Mouse (Mus musculus) heart, embryonic 11.5 days (tissue): ENCODE measurements around the gene Cradd. TPM values are rescaled to one million over a fixed set of nuclear protein-coding genes. Genes with fewer than 3 reads are reported as not detected.

Experiments
- ATAC-seq: fragments of 200-750 bp; cut with Nextera tagmentation; replicated peaks from 2 replicates; pipeline ENCODE4 v1.8.0; 2017; ENCODE audit warnings: moderate library complexity; ENCODE audit not compliant: insufficient number of reproducible peaks, low FRiP score, low TSS enrichment
- H3K27ac ChIP-seq: fragments of 300-500 bp; sonication (generic); 2 replicates; pipeline ENCODE4 v1.5.1; 2014; ENCODE audit warnings: mild to moderate bottlenecking, low read depth, low read length
- H3K27me3 ChIP-seq: fragments of 300-500 bp; sonication (generic); 2 replicates; pipeline ENCODE4 v1.6.1; 2014; ENCODE audit warnings: mild to moderate bottlenecking, low read length, mixed read lengths; ENCODE audit not compliant: control insufficient read depth, insufficient read depth
- H3K36me3 ChIP-seq: fragments of 300-500 bp; sonication (generic); 2 replicates; pipeline ENCODE4 v1.6.1; 2014; ENCODE audit warnings: mild to moderate bottlenecking, low read length, moderate library complexity, mixed read lengths; ENCODE audit not compliant: control insufficient read depth, insufficient read depth
- H3K4me1 ChIP-seq: fragments of 300-500 bp; sonication (generic); 2 replicates; pipeline ENCODE4 v1.6.1; 2014; ENCODE audit warnings: low read length; ENCODE audit not compliant: control insufficient read depth, insufficient read depth
- H3K4me2 ChIP-seq: fragments of 300-500 bp; sonication (generic); 2 replicates; pipeline ENCODE4 v1.6.1; 2014; ENCODE audit warnings: mild to moderate bottlenecking, moderate library complexity
- H3K4me3 ChIP-seq: fragments of 300-500 bp; sonication (generic); 2 replicates; pipeline ENCODE4 v1.5.1; 2014; ENCODE audit warnings: low read depth, low read length
- H3K9ac ChIP-seq: fragments of 300-500 bp; sonication (generic); 2 replicates; pipeline ENCODE4 v1.6.1; 2014; ENCODE audit warnings: mild to moderate bottlenecking, low read depth, low read length, moderate library complexity
- H3K9me3 ChIP-seq: fragments of 300-500 bp; sonication (generic); replicated peaks from 2 replicates; pipeline ENCODE4 v1.6.1; 2016; ENCODE audit warnings: low read length; ENCODE audit not compliant: control insufficient read depth
- WGBS: fragments of 180-500 bp; shearing (Covaris S2); extraction: QIAGEN DNeasy Blood & Tissue Kit; methylation state at CpG from one replicate; pipeline ENCODE4 v1.1.7; 2014; ENCODE audit not compliant: insufficient replicate concordance; 5-methylcytosine and 5-hydroxymethylcytosine counted together
- polyA plus RNA-seq: library from polyadenylated mRNA; unstranded; fragments of >200 nt; fragmentation: Nextera tagmentation; extraction: Ambion mirVana; gene quantifications from 2 replicates; pipeline ENCODE4 v1.2.1, GENCODE M21; 2014

The Cradd gene
- polyA plus RNA-seq, 1 experiment from 2014 or later, result 10.6 TPM

DNA sequence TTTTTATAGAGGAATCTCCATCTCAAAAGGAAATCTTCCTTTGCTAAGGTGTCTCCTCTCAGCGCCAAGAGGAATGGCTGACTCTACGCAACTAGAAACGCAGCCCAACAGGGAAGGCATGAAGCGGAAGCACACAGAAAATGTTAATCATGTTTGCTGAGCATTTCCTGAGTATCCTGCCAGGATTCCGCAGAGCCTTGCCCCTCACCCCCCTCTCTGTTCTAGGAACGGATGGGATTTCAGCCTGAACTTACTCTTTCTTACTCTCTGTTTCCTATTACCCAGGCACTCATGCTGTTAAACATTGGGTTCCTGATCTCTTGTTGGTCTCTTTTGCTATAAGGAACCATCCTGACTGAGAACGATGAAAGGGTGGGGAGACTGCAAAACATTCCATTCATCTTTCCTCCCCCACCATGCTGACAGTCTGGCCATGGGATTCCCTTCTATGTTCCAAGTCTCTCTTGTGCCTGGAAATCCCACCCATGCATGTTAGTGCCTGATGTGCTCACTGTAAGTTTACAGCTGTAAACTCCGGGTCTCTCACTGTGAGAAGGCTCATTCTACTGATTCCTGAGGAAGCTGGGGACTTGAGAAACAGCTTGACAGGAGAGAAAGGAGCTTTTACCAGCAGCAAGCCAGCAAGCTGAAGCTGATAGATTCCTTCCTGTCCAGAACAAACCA, 161.1 kb downstream of the Cradd start:
- Histone ChIP-seq H3K36me3 (no peaks in the 10 kb centered on the region), H3K9me3 (no peaks in the 10 kb centered on the region), H3K4me2 (no peak overlapping the region), H3K27me3 (no peaks in the 10 kb centered on the region; the same call in 1 of the 2 replicates), H3K27ac (no peak overlapping the region; the same call in 1 of the 2 replicates), H3K9ac (no peak overlapping the region), H3K4me3 (no peak overlapping the region), H3K4me1 (no peaks in the 10 kb centered on the region)
- 44% methylated on average over 8 of the region's 8 CpGs for WGBS
- no peak for ATAC-seq

DNA sequence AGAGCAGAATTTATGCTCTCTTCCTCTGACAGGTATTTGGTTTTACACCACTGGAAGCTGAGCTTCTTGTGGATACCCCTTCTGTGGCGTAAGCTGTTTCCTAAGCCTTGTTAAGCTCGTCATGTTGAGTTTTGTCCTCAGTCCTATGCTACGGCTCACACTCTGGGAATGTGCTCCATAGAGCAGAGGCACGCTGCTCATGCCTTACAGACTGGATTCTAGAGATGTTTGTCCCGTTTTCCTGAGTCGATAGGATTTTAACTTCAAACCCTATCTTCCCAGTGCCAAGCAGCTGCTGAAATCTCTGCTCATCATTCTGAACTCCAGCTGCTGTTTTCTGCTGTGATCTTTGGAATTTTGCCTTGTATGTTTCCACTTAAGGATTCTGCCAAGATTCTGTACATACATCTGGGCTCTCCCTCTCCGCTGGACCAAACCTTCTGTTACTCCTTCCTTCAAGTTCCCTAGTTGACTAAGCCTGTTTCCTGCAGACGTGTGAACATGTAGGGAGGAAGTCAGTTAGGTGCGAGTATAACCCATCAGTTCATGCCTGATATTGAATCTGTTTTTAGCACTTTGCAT, 164.2 kb downstream of the Cradd start:
- Histone ChIP-seq H3K9ac (no peak overlapping the region), H3K4me1 (no peaks in the 10 kb centered on the region), H3K4me3 (no peak overlapping the region), H3K9me3 (no peaks in the 10 kb centered on the region), H3K36me3 (no peaks in the 10 kb centered on the region), H3K27me3 (no peaks in the 10 kb centered on the region; the same call in 1 of the 2 replicates), H3K4me2 (no peak overlapping the region), H3K27ac (no peak overlapping the region)
- 66% methylated on average over 9 of the region's 9 CpGs for WGBS
- no peak for ATAC-seq

- Histone ChIP-seq H3K4me1 (peaks cover 5% of the 10 kb centered on the region; the same call in 1 of the 2 replicates), H3K36me3 (no peaks in the 10 kb centered on the region), H3K4me3 (no peak overlapping the region), H3K9ac (no peak overlapping the region), H3K4me2 (no peak overlapping the region), H3K9me3 (no peaks in the 10 kb centered on the region), H3K27ac (no peak overlapping the region), H3K27me3 (no peaks in the 10 kb centered on the region; the same call in 1 of the 2 replicates)
- WGBS, result 87% methylated on average over 5 of the region's 7 CpGs
- no peak for ATAC-seq
These were observed 167.5 kb downstream of the Cradd start for GRCm38 (mm10) chr10:95156410-95156809.

DNA sequence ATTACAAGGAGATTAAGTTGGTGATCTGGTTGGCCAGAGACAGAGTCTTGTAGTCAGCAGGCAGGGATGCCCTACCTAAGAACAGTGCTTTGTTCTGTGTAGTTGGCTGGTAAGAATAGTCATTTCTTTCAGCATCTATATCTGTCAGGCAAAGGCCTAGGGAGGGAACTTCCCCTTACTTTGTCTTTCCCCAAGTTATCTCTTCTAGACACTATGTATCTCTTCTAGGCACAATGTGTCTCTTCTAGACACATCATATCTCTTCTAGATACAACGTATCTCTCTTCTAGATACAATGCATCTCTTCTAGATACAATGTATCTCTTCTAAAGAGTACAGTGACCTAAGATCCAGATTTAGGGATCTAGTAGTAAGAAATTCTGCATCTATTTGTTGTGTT, 169.3 kb downstream of the Cradd start:
- Histone ChIP-seq H3K4me2 (no peak overlapping the region), H3K36me3 (no peaks in the 10 kb centered on the region), H3K27ac (no peak overlapping the region), H3K27me3 (no peaks in the 10 kb centered on the region; the same call in 1 of the 2 replicates), H3K4me1 (peaks cover 5% of the 10 kb centered on the region; the same call in 1 of the 2 replicates), H3K9ac (no peak overlapping the region), H3K4me3 (no peak overlapping the region), H3K9me3 (no peaks in the 10 kb centered on the region)
- ATAC-seq, result no peak
- WGBS, result 36% methylated on average over 1 of the region's 1 CpGs

DNA sequence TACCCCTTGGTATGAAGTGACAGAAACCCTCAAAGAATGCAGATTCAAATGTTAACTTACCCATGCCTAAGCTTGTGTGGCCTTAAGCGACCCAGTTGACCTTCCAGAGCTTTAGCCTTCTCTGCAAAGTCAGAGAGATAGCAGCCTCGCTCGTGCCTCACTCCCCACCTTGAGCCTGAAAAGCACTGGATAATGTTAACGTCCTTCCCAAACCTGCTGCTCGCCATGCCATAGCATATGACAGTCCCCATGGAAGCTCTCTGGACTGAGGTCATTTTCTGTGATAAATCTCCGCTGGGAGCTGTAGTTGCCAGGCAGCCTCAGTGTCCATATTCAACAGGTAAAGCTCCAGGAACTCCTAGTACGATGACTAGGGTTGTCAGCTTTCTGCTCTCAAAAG, 170.7 kb downstream of the Cradd start:
- Histone ChIP-seq H3K4me3 (no peak overlapping the region), H3K4me2 (no peak overlapping the region), H3K27ac (no peak overlapping the region), H3K27me3 (no peaks in the 10 kb centered on the region), H3K36me3 (no peaks in the 10 kb centered on the region), H3K9ac (no peak overlapping the region), H3K9me3 (no peaks in the 10 kb centered on the region), H3K4me1 (peaks cover 5% of the 10 kb centered on the region; the same call in 1 of the 2 replicates)
- ATAC-seq, result no peak
- WGBS, result 38% methylated on average over 7 of the region's 7 CpGs

DNA sequence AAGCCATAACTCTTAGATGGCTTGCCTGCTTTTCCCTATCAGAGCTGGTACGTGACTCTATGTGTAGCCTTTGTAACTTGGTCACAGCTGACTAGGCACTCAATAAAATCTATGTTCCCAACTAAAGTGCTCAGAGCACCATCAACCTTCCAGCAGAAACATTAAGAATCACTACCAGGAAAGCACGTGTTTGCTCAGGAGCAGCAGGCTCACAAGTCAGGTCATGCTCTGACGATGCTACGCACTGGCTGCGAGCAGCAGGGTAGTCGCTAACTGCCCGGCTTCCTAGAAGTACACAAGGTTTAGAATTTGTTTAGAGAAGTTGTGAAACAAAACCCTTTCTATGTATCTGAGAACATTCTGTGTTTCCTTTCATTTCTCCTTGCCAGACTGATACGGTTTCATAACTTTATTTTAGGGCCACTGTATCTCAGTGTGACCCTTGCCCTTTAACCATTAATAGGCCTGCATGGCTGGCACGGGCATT, 171.4 kb downstream of the Cradd start:
- ATAC-seq, result no peak
- WGBS, result 80% methylated on average over 9 of the region's 9 CpGs

GRCm38 (mm10) chr10:95151012-95151768, 172.7 kb downstream of the Cradd start:
- H3K36me3 ChIP-seq, result no peaks in the 10 kb centered on the region
- no peak for ATAC-seq
- peaks cover 13% of the 10 kb centered on the region for H3K4me1 ChIP-seq
- no peak overlapping the region for H3K4me2 ChIP-seq
- 87% methylated on average over 6 of the region's 6 CpGs for WGBS
- no peaks in the 10 kb centered on the region for H3K9me3 ChIP-seq
- no peak overlapping the region for H3K27ac ChIP-seq
- no peak overlapping the region for H3K4me3 ChIP-seq
- no peaks in the 10 kb centered on the region for H3K27me3 ChIP-seq
- no peak overlapping the region for H3K9ac ChIP-seq

More for the DNA sequence above, 171.4 kb downstream of the Cradd start:
- Histone ChIP-seq H3K27me3 (no peaks in the 10 kb centered on the region), H3K9me3 (no peaks in the 10 kb centered on the region), H3K27ac (no peak overlapping the region), H3K4me3 (no peak overlapping the region), H3K9ac (no peak overlapping the region), H3K4me1 (peaks cover 5% of the 10 kb centered on the region; the same call in 1 of the 2 replicates), H3K4me2 (no peak overlapping the region), H3K36me3 (no peaks in the 10 kb centered on the region)

- WGBS, result 49% methylated on average over 1 of the region's 1 CpGs
- Histone ChIP-seq H3K4me2 (no peak overlapping the region), H3K27me3 (no peaks in the 10 kb centered on the region), H3K9me3 (no peaks in the 10 kb centered on the region), H3K27ac (no peak overlapping the region), H3K36me3 (no peaks in the 10 kb centered on the region), H3K4me3 (no peak overlapping the region), H3K4me1 (peaks cover 25% of the 10 kb centered on the region), H3K9ac (no peak overlapping the region)
- ATAC-seq, result no peak
These were observed 174.3 kb downstream of the Cradd start for GRCm38 (mm10) chr10:95149666-95150065.
